Mouse (Mus musculus): ENCODE results near the gene Atl3.

Gene Atl3

GRCm38 (mm10) chr19:7500701-7501100 is 6.9 kb downstream of the Atl3 start:
- no peak for DNase-seq

DNA sequence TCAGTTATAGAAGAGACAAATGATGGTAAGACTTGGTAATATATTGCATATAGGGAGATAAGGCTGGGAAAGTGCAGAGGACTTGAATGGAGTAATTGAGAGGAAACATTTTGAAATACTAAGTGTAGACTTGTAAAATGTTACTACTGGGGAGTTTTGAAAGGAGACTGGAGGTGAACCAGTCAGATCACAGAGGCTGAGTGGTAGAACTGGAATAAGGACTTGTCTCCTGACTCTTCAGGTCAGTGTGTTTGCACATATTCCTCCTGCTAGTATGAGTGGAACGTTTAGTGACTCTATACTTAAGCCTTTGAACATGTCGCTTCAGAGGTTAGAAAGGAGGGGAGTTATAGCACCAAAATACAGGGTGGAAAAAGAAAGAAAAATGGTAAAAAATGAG is 8.6 kb downstream of the Atl3 start:
- DNase-seq = no peak

- DNase-seq = no peak
These were observed 12.5 kb downstream of the Atl3 start for GRCm38 (mm10) chr19:7506321-7506720.

GRCm38 (mm10) chr19:7508026-7508425 is 14.2 kb downstream of the Atl3 start:
- DNase-seq = no peak

- no peak for DNase-seq
These were observed 22.6 kb downstream of the Atl3 start for GRCm38 (mm10) chr19:7516437-7516836.

- no peak for DNase-seq
These were observed 27.8 kb downstream of the Atl3 start for GRCm38 (mm10) chr19:7521619-7522018.

- DNase-seq = no peak
These were observed 29.0 kb downstream of the Atl3 start for GRCm38 (mm10) chr19:7522856-7523255.

DNA sequence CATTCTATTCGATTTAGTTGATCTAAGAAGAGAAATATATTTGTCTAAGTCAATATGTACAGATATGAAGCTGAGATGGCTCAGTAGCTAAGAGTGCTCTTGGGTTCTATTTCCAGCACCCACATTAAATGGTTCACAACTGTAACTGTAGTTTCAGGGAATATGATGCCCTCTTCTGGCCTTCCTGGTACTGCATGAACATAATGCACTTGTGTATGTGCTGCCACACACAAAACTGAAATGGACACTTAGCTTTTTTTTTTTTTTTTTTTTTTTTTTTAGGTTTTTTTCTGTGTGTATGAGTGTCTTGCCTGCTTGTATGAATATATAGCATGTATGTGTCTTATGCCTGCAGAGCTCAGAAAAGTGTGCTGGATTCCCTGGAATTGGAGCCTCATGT is 29.5 kb downstream of the Atl3 start:
- DNase-seq = no peak

DNA sequence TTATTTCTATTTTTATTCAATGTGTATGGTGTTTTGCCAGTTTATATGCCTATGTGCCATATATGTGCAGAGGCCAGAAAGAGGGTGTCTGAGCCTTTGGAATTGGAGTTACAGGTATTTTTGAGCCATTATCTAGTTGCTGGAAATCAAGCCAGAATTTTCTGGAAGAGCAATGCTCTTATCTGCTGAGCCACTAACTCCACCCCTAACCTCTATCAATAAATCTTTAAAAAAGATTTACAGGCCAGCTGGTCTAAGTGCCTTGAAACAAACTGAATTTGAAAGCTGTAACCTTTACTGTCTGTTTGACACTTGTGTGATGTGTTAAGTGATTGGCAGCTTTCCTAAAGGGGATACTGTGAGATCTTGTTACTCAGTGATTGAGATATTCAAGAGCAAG is 29.9 kb downstream of the Atl3 start:
- DNase-seq = no peak

DNA sequence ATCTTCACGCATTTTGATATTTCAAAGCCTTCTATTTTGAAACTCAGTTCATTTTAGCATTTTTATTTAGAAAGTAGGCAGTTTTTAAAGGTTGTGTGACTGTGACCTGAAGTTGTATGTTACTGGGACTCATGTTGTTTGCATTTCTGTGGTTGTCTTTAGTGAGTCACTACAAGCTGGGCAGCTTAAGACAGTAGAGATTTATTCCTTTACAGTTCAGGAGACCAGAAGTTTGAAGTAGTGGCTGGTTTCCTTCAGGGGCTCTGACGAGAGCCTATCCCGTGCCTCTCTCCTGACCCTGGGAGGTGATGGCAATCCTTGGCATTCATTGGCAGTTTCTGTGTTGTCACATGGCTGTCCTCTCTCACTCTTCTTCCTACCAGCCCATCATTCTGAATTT is 31.0 kb downstream of the Atl3 start:
- DNase-seq = no peak

DNA sequence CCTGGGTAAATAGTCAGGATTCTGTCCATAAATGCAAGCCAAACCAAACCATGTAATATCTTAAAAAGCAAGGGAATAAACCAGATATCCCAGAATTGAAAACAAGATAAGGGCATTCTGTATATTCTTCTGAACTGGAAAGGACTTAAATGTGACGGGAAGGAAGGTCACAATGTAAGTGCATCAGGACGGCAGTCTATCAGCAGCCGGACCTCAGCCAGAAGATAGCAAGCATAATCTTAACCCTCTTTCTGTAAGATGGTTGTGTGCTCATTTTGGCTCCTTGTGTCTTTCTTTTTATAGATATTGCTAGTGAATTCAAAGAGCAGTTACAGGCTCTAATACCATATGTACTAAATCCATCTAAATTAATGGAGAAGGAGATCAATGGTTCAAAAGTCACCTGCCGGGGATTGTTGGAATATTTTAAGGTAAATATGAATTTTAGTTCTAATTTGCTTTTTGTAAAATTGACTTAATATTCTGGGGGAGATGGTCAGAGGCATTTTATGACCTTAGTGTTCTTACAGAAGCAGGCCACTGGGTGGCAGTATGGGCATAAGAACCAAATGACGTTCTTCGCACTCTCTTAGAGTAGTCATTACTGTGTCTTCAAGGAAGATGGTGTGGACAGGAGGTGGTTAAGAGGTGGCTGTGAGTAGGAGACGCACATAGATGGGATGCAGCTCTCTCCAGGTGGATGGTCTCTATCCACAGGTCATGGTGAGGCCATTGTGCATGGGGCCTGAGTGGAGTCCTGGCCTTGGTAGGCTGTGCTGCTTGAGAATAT is 35.0 kb downstream of the Atl3 start:
- peak; percentile 14 for DNase-seq

- no peak for DNase-seq
These were observed 38.1 kb downstream of the Atl3 start for GRCm38 (mm10) chr19:7531906-7532305.

GRCm38 (mm10) chr19:7533891-7534290 is 40.1 kb downstream of the Atl3 start:
- no peak for DNase-seq

DNA sequence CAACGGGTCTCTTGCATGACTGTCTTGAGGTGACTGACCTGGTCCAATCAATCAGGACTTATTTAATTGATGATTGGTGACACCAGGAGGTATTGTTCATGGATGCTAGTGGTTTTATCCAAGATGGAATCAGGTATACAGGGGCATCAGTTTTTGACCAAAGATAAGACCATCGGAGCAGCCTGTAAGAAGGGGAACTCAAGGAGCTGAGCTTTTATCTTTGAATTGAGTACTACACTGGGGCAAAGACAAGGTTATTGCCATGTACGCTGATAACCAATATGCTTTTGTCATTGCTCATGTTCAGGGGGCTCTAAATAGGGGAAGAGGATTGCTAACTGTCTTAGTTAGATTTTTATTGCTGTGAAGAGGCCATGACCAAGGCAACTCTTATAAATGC is 55.1 kb downstream of the Atl3 start:
- no peak for DNase-seq

DNA sequence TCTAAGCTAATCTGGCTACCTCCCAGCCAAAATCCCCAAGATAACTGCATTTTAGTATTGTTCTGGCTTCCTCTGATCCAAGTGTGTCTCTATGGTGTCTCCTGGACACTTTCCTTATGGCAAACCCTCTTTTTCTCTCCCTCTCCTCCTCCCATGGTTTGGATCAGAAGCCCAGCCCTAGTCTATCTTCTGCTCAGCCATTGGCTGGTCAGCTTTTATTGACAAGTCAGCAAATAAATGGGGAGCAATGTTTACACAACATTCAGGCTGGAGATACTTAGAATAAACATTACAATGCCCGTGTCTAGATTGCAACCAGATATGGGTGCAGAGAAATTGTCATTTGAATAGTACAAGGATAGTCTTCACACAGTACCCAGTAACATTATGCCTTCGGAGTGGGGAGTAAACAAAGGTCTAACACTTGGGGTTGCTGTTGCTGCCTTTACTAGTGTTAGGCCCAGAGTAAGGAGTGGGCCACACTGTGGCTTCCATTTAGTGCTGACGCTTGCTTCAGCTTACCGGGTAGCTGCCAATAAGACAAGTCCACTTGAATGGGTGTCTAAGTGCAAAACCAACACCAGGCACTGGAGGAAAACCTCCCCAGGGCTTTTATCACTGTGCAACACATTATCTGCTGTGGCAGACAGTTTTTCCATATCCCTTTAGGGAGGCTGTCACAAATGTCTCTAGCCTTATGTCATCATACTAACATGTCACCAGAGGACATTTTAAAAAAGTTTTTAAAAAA is 57.9 kb downstream of the Atl3 start:
- no peak for DNase-seq

- no peak for DNase-seq
These were observed 58.4 kb downstream of the Atl3 start for GRCm38 (mm10) chr19:7552301-7552673.

DNA sequence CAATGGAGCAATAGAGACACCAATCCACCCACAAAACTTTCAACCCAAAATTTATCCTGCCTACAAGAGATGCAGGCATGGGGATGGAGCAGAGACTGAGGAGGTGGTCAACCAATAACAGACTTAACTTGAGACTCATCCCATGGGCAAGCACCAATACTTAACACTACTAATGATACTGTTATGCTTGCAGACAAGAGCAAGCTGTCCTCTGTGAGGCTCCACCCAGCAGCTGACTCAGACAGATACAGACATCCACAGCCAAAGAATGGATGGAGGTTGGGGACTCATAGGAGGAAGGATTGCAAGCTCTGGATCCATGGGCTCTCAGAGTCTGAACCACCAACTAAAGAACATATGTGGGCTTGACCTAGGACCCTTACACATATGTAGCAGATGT is 59.6 kb downstream of the Atl3 start:
- DNase-seq = no peak

DNA sequence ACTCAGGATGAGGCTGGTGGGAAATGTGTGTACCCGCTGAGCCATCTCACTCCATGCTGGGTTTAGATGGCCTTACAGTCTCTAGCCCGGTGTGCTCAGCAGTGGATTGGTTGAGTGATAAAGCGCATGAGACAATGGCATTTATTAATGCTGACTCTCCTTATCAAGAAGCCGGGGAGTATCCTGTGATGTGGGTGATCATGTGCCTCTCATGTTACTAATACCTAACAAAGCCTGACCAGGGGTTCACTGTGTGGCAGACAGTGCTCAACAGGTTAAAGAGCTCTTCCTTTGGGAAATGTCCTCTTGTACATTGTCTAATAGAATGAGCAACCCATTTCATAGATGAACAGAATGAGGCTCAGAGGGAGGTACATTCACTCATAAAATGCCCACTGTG is 61.0 kb downstream of the Atl3 start:
- DNase-seq = no peak

GRCm38 (mm10) chr19:7556641-7557040 is 62.8 kb downstream of the Atl3 start:
- no peak for DNase-seq

- peak; percentile 72 for DNase-seq
These were observed 63.5 kb downstream of the Atl3 start, which contains the start of gene Pla2g16 for GRCm38 (mm10) chr19:7557328-7557822. Pla2g16 (plus strand) TSS chr19:7557459.

DNA sequence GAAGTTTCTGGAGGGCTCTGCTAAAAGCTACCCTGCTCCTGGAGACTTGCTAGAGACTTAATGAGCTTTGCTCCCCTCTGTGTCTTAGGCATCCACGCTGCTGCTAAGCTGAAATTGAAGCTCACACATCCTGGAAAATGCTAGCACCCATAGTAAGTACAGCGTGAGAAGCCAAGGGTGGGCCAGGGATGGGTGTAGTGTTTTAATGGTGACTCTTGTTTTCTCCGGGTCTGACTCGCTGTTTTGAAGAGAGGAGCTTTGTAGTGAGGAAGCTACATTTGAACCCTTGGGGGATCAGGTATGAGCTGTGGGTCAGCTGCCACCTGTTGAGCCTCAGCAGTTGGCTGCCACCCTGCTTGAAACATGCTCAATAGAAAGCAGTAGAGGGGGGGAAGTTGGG is 64.0 kb downstream of the Atl3 start:
- DNase-seq = no peak

GRCm38 (mm10) chr19:7558675-7559074 is 64.8 kb downstream of the Atl3 start:
- DNase-seq = no peak

DNA sequence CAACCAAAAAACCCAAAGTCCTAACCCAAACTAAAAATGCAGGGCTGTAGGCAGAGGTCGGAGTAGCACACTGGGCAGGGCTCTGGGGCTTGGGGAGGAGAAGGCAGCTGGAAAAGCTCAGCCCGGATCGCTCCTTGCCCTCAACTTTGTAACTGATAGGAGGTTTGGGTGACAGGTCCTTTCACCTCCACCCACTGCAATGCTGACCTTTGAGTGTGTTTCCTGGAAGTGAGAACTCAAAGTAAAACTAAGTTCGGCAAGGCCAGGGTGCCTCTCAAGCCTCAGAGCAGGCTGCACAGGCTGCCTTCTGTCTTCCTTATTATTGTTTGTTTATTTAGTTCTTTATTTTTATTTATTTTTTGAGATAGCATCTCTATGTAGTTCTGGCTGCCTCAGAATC is 66.1 kb downstream of the Atl3 start:
- no peak for DNase-seq

DNA sequence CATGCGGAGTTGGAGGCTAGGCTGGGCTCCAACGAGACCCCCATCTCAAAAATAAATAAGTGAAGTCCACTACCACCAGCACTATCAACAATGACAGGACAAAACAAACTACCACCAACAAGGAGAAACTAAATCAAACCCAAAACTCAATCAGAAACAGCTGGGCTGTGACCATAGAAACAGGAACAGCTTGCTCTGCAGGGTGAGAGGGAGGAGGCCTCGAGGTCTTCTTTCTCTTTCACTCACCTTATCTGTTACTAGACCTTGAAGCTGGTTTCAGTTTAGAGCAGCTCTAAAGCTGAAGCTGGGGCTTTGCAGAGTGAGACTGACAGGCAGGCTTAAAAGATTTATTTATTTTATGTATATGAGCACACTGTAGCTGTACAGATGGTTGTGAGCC is 67.6 kb downstream of the Atl3 start:
- DNase-seq = no peak
